Mouse (Mus musculus) ES-CJ7 (cell line): ENCODE measurements around the gene Nosip.

ENCODE experiments used
- DNase-seq: peaks from one replicate; pipeline ENCODE4 v3.0.0; 2011; ENCODE audit warnings: low read depth, low spot score

Nosip gene

DNA sequence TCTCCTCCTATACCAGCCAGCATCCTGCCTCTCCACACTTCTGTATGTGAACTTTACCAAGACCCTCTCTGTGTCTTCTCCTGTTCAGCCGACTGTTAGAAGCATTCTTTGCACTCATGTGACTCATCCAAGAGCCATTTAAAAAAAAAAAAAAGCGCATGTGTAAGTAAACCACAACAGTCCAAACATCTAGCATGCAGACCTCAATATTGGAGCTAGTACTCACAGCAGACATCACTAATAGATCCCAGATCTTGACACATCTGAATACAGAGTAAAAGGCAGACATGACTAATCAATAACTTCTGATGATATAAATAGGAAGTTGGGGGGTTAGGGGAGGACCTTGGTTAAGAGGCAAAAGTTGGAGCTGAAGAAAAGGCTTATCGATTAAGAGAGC lies 26.6 kb upstream of the Nosip start:
- DNase-seq = no peak

DNA sequence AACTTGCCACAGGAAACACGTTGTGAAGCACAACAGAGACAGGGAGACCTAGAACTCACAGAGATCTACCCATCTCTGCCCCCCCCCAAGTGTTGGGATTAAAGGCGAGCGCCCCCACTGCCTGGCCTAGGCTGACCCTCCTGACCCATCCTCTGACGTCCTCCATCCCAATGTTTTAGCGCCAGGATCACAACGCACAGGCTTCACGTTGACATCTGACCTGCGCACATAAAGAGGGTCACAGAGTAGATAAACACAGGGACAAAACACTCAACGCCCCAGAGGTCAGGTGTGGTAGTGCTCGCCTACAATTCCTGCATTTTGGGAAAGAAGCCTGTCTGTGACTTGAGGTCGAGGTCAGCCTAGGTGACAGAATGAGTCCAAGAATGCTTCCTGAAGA lies 25.5 kb upstream of the Nosip start:
- DNase-seq = peak; percentile 47

- DNase-seq = peak; percentile 75
Observed at GRCm38 (mm10) chr7:45037720-45038361, 24.4 kb upstream of the Nosip start.

DNA sequence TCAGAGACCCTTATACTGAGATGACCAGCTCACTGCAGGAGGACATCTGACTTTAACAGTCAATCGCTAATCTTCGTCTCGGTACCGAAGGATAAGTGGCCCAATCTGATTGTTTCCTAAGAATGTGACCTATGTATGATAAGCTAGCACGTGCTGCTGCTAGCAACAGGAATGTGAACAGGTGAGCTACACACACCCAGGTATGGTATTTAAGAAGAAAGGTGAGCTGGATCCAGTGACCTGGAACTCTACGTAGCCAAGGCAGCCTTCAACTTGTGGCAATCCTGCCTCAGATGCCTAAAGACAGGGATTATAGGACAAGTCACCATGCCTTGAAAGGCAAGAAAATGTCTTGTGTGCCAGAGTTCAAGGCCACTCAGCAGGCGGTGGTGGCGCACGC lies 23.8 kb upstream of the Nosip start:
- DNase-seq = no peak

GRCm38 (mm10) chr7:45040851-45041250 lies 21.4 kb upstream of the Nosip start:
- no peak for DNase-seq

DNA sequence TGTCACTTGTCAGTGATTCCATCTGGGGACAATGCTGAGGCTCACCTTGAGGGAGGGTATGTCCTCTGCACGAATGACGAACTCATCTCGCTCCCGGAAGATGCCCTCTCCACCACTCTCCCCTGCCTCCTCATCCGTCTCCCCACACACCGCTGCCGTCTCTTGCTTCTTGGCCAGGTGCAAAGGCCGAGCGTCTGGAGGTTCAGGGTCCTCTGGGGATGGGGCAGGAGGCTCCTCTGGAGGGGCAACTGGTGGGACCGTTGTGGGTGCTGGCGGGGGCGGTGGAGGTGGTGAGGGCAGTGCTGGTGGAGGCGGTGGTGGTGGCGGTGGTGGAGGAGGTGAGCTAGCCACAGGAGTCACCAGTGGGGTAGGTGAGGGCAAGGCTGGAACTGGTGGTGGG lies 18.9 kb upstream of the Nosip start:
- no peak for DNase-seq

- DNase-seq = no peak
Observed at GRCm38 (mm10) chr7:45045741-45046140, 16.5 kb upstream of the Nosip start.

DNA sequence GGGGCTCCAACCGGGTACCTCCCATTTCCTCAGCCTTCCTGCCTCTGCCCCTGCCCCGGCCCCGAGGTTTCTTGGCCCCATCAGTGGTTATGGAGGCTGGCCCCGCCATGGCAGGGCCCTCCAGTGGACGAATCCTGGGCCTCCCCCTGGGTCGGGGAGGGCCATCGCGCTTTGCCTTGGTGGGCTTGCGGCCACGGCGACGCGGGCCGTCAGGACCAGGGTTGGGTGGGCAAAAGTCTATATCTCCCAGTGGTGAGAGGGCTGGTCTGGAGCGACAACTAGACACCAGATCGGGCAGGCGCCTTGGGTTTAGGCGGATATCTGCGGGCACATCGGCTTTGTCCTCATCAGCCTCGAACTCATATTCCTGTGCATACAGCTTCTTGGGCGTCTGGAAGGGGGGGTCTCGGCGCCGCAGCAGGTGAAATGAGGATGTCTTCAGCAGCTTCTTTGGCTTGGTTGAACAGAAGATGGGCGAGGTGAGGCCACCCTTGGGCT lies 15.3 kb upstream of the Nosip start:
- no peak for DNase-seq

DNA sequence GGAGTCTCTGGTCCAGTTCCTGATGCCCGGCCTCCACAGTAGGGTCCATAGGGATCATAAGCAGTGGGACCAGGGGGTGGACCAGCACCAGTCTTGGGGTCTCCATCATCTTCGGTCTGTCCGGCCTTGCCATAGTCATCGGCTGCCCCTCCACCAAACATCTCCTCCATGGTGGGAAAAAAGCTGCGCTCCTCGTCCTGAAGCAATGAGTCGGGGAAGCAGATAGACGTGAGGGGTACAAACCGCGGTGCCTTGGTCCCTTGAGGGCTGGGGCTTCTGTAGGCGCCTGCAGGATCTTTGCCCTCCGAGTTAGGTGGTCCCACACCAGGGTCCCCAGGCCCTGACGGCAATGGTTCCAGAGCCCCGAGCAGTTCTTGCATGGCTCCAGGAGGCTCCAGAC lies 14.7 kb upstream of the Nosip start:
- no peak for DNase-seq

DNA sequence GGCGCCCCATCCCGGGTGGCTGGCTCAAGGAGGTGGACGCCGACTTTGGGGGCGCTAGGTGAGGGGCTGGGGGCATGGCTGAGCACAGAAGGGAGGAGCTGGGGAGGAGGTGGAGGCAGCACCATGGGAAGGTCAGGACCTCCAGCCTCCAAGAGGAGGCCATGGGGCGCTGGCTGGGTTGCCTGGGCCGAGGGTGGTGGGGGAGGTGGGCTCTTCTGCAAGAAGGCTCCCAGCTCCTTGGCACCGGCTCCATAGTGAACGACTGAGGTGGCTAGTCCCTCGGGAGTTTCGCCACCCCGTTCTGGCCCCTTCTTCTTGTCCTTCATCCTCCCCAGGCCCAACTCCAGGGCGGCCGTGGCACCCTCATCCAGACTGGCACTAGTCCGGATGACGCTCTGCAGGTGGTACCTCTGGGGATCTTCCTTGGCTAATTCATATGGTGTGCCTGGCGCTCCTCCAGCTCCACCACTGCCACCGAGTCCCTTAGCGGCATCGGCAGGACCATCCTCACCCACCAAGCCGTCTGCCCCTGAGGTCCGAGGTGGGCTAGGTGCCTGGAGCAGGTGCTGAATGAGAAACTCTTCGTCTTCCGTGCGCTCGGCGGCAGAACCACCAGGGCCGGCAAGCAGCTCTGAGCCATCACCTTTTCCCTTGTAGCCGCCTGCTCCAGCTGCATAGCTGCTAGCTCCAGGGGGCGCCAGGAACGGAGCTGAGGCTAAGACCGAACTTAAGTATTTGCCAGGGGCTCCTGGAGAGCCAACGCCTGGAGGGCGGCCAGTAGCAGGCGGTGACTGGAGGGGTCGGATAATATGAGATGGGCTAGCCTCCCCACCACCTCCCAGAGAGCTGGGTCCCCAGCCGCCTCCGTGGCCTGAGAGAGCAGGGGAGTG lies 14.0 kb upstream of the Nosip start:
- DNase-seq = peak; percentile 66

DNA sequence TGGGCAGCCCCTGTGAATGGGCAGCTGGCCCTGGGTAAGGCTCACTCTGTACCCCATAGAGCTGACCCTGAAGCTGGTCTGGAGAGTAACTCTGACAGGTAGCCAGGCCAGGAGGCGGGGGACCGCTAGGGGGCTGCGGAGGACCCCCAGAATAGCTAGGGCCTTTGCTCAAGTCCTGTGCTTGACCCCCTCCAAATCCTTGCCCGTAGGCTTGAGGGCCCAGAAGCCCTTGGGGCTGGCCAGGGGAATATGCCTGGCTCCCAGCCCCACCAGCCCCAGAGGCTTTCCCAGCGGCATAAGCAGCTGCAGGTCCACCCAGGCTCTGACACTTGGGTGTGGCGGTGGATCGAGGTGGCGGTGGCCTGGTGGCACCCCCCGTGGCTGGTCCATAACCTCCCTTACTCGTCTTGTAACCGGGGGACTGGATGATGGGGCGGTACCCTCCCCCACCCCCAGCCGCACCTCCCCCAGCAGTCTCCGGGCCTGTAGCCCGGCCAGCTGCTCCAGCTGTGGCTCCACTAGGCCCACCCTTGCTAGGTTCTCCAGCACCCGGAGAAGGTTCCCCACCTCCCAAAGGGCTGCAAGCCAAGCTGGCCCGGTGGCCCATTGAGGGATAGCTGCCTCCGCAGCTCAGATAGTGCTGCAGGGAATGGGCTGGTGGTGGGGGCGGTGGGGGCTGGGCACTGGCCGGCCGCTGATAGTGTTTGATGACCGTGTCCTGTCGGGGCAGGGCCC lies 13.1 kb upstream of the Nosip start:
- no peak for DNase-seq

DNA sequence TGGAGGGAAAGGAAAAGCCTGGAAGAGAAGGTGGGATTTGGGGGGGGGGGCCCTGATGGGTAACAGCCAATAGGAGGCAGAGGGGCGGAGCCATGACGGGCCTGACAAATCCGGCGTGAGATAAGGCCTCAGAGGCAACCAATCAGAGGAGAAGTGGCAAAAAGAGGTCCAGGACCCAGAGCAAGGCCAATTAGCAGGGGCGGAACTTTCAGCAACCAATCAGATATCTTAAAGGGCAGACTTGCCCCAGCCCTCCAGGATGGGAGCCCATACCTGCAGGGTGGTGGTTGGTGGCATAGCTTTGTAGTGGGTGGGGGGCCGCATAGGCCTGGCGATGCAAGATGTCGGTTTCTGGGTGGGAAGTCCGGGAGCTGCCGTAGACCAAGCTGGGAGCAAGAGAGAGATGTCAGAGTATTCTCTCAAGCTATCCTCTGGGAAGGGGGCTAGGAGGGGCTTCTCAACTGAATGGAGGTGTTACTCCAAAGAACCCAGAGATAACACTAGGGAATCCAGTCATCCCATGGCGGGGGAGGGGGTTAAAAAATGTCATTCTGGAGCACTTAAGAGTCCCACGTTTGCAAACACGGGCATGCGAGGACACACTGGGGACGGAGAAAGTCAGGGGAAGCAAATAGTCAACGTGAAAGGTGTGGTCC lies 11.2 kb upstream of the Nosip start:
- peak; percentile 97 for DNase-seq

GRCm38 (mm10) chr7:45051601-45051974 lies 10.6 kb upstream of the Nosip start:
- no peak for DNase-seq

GRCm38 (mm10) chr7:45052181-45052861 lies 9.9 kb upstream of the Nosip start:
- DNase-seq = peak; percentile 52

GRCm38 (mm10) chr7:45052862-45053116 lies 9.4 kb upstream of the Nosip start, which contains the start of gene Prr12:
TSS of gene Prr12 (minus strand) at chr7:45052881.
- DNase-seq = no peak

GRCm38 (mm10) chr7:45053117-45053930 lies 8.9 kb upstream of the Nosip start:
- peak; percentile 76 for DNase-seq

GRCm38 (mm10) chr7:45053931-45054510 lies 8.2 kb upstream of the Nosip start:
- DNase-seq = peak; percentile 100

DNA sequence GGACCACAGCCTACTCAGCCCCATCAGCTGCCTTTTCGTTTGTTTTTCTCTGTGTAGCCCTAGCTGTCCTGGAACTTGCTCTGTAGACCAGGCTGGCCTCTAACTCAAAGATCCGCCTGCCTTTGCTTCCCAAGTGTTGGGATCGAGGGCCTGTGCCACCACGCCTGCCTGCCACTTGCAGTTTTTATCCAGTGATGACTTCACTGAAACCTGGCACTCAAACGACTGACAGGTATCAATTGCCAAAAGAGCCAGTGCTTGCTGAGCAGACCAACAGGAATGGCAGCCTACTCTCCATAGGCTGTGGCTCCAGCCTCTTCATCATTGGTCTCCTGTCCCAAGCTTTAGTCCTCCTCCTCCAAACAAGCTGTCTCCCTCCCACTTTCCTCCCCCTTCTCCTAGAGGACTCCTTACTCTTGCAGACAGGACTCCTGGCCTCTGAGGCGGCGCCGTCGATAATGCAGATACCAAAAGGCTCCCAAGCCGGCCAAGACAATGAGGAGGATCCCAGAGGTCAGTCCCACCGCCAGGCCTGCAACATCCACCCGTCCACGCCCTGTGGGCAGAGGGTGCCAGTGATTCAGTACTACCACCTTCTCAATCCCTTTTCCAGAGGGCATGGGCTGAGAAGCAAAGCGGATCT lies 5.8 kb upstream of the Nosip start:
- no peak for DNase-seq

DNA sequence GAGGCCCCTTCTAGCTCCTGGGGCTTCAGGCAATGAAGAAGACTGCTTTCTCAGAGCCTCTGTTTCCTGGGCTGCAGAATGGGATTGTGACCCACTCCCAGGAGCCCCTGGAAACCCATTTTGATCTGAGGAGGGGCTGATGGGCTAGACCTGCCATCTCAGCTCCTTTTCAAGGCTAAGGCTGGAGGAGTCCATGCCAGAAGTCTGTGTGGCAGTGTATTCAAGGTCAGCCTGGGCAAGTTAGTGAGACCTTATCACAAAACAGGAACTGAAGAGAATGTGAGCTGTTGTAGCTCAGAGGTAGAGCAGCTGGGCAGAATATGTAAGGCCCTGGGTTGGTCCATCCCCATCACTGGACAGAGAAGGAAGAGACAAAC lies 5.3 kb upstream of the Nosip start:
- no peak for DNase-seq
